Mouse (Mus musculus) ovary, postnatal 10 days (tissue): Measurements from ENCODE around the gene Adgra1.
A peak's percentile ranks its signal among the peaks of the same experiment; 100 is the strongest.

Experiments used
- DNase-seq: peaks from one replicate; pipeline ENCODE4 v3.0.0; 2022; ENCODE audit warnings: low spot score

Adgra1 gene

DNA sequence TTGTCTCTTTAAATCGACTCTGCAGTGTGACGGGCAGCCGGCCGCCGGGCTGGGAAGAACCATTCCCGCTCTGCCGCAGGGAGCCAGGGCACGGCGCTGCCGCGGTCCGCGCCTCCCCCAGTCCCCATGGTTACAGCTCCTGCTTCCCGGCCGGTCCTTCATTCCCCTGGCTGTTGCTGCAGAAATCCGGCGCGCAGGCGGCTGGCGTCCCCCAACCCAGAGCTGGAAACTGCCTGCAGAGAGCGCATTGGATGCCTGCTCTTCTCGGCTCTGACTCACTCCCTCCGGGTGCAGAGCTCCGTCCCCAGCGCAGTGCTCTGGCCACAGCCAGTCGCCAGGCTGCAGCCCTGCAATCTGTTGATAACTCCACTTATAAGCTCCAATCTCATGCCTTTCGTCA lies at the start of gene Adgra1:
Gene Adgra1, plus strand, starts transcription at position 139 of the 400 bp plus-strand sequence.
- DNase-seq: peak; percentile 19

DNA sequence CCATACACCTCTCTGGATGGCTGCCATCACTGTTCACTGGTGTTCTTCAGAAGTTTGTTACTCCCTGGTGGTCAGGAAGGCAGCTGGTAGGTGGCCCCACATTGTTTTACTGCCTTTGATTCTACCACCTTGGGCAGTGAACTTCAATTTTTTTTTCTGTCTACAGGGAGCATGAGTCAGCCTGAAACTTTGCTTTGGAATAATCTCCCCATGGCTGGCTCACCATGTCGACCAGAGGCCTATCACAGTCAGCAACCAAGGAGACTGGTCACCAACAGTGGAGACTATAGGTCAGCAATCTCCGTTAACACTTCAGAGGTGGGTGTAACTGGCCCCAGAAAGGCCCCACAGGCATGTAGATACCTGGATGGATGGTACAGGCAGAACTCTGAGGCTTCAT lies 46.6 kb upstream of the Adgra1 start:
- no peak for DNase-seq

GRCm38 (mm10) chr7:139788927-139789326 lies 45.0 kb upstream of the Adgra1 start:
- DNase-seq: no peak

DNA sequence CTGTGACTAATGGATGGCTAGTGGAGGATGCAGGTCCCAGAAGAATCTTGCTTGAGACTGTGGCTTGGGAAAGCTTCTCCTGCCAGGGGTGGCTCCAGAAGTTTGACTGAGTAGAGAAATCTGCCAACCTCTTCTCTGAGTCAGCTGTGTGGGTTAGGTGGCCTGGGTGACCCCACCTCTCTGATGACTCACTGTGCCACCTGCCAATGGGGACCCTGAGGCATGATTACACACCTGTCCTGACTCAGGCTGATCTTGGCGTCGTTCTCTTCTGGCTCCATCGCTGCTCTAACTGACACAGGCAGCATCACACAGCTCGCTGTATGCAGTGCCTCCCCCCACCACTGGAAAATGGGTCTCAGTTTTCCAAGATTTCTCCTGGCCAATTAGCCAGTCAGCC lies 44.3 kb upstream of the Adgra1 start:
- DNase-seq: no peak

GRCm38 (mm10) chr7:139791601-139792000 lies 42.4 kb upstream of the Adgra1 start:
- DNase-seq: no peak

GRCm38 (mm10) chr7:139795004-139795605 lies 38.9 kb upstream of the Adgra1 start:
- no peak for DNase-seq

- DNase-seq: no peak
These were observed 36.5 kb upstream of the Adgra1 start for GRCm38 (mm10) chr7:139797186-139798109.

- DNase-seq: no peak
These were observed 27.8 kb upstream of the Adgra1 start for GRCm38 (mm10) chr7:139806175-139806601.

DNA sequence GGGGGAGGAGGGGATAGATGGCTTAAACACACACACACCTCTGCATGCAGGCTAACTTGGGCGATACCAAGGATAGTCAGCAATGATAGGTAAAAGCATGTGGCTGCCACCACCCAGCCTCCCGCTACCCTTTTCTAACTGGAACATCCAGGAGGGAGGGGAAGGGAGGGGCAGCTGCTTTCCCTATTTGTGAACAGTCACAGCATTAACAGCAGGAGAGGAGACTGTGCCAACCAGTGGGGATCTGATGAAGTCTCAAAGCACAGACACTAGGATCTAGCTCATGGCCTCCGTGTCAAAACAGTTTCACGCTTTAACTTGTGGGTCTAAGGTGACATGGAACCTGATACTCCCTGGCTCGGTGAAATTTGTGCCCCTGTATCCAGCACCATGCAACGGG lies 23.9 kb upstream of the Adgra1 start:
- no peak for DNase-seq

DNA sequence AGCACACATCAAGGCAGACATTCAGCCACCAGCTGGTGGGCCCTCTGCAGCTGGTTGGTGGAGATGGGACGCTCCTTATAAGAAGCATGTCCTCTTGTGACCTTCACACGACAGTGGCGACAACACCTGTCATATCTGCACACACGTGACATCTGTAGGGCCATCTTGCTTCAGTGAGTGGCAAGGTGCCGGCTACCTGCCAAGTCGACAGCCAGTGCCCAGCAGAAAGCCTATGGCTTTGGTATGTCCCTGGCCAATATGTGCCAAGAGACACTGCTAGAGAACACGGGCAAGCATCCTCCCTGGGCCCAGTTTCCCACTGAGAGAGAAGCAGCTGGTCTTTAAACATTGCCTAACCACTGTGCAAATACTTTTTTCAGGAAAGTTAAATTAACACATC lies 22.3 kb upstream of the Adgra1 start:
- DNase-seq: no peak

DNA sequence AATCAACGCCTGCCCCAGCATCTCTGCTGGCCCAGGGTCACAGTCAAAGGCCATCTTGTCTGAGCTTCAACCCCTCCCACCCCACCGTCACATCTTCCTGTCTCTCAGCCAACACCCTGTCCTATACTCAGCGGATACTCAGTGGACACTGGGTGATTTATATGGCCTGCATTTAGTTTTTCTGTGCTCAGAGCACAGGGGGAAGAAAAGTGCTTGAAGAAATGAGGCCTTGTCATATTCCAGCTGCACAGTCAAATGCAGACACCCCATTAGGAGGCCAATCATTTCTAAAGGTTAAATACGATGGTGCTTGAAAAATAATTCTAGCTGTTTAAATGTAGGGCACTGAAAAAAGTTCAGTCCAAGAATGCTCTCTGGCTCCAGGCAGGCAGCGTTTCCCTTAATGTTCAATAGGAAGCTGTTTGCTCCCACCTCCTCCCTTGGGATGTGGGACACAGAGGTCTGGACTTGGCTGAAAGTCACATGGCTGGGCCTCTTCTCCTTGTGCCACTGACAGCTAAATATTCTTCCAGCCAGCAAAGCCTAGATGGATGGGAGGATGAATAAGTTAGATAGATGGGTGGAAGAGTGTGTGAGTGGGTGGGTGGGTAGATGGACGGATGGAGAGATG lies 20.3 kb upstream of the Adgra1 start:
- no peak for DNase-seq

GRCm38 (mm10) chr7:139822301-139823010 lies 11.5 kb upstream of the Adgra1 start:
- DNase-seq: no peak

GRCm38 (mm10) chr7:139827687-139828086 lies 6.3 kb upstream of the Adgra1 start:
- DNase-seq: no peak

GRCm38 (mm10) chr7:139833532-139833931 lies 442 bp upstream of the Adgra1 start:
- DNase-seq: no peak

- no peak for DNase-seq
These were observed 1.5 kb downstream of the Adgra1 start for GRCm38 (mm10) chr7:139835140-139836131.

DNA sequence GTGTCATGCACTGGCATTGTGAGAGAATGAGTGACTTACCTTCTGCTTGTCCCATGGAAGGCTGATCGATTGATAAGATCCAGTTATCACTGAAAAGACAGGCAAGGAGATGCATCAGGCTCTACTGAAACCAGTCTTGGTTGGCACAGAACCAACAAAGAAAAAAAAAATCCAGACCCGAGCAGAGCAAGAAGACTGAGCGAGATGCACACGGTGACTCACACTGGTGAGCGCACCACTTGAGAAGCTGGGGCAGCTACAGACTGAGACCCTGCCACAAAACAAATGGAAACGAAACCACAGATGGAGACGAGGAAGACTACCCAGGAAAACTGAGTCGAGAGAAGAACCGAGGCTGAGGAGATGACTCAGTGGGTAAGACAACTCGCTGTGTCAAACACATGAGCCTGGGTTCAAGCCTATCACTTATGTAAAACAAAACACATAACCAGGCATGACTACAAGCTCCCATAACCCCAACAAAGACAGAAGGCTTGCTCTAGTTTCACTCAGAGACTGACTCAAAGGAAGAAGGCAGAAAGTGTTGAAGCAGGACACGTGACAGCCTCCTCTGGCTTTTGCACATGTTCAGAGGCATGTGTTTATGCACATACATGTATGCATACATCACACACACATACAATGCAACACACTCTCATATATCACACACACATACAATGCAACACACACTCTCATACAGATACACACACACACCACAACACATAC lies 6.6 kb downstream of the Adgra1 start:
- DNase-seq: no peak

GRCm38 (mm10) chr7:139842397-139842796 lies 8.4 kb downstream of the Adgra1 start:
- DNase-seq: no peak

- no peak for DNase-seq
These were observed 9.2 kb downstream of the Adgra1 start for GRCm38 (mm10) chr7:139843140-139843539.

GRCm38 (mm10) chr7:139843776-139844175 lies 9.8 kb downstream of the Adgra1 start:
- no peak for DNase-seq

DNA sequence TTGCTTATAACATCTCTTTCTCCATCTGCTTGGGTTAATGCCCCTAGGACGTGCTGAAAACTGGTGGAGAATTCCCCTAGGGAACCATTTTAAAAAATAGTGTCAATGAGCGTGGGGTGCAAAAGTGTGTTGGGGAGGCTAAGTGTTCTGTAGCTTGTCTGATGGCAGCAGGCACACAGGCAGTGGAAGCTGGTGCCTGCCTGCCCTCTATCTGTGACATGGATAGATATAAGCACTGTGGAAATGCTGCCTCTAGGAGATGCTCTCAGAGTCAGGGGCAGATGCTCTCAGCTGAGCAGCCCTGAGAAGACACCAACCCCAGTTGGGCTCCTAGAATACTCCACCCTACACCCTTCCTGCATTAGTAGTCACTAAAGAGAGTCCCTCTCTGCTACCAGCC lies 11.1 kb downstream of the Adgra1 start:
- DNase-seq: no peak
